Mouse (Mus musculus): ENCODE measurements at regions not wholly inside any gene's neighbourhood (a gene's known extent, or its start where the extent isn't known, plus 50 kb on each side); places are given as distances from the start of the nearest gene placed in this dataset.
"Not testable (repeated sequence)": the region's sequence is repeated elsewhere in the genome, so short reads cannot be mapped to it uniquely, and the experiment has no call there.

GRCm38 (mm10) chr17:83990421-83991365 is 142.9 kb upstream of the Haao start:
- peak; percentile 94 to 96 for DNase-seq (ENCODE audit: low spot score in 2 of 2)

GRCm38 (mm10) chr17:83988897-83989296 is 141.1 kb upstream of the Haao start:
- DNase-seq (ENCODE audit: low spot score in 2 of 2), result no peak

DNA sequence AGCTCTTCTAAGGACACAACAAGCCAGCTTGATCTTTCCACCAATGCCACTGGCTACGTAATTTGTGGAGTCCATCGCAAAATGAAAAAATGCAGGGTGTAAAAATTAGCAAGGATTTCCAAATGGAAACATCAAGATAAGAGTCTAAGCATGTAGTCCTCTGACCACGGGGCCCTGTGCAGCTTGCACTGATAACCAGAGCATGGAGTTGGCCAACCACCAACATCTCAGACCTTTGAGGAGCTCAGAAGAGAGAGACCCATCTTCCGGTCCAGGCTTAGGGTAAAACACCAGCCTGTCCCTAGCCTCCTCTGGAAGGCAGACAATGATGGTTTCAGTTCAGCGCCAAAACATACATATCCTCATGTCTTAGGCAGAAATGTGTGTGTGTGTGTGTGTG is 140.4 kb upstream of the Haao start:
- no peak for DNase-seq (ENCODE audit: low spot score in 2 of 2)

DNA sequence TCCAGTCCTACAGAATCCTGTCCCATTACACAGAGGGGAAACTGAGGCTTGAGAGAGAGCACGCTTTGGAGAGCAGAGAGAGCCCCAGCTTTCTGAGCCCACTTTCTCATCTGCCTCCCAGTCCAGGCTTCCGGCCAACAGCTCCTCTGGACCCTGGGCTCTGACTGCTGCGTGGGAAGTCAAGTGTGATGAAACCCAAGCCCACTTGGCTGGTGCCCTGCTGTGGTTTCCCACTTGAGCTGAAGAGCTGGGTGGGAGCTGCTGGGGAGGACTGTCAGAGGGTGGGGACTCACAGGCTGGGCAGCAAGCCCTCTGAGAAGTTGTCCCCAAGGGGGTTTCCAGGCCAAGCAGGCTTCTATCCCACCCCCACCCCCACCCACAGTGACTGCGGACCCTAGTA is 139.9 kb upstream of the Haao start:
- peak in 1 of 2 experiments; percentile 51 for DNase-seq (ENCODE audit: low spot score in 2 of 2)

DNA sequence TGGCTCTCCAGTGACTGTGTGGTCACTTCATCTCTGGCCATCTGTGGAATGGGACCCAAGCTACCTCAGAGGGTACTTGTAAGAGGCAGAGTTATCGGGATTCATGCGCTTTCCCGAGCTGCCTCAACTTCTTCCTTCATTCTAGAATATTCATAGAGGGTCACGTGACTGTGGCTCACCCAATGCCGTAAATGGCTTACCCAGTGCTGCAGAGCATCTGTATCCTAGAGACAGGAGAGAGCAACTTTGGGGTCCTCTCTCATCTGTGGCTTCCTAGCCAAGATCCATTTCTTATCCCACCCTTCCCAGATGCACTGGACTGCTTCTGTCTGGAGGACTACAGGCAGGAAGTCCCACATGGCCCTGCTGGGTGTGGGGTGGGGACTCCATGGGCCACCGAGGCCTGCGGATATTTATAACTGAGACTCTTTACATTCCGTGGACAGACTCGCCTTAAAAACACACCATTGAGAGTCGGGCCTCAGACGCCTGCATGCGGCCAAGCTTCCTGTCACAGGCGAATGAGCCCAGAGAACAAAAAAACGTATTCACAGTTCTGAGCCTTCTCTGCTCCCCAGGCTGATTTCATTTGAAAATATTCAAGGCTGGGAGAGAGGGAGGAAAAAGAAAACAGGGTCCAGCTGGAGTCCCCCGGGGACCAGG is 138.3 kb upstream of the Haao start:
- DNase-seq (ENCODE audit: low spot score in 2 of 2), result peak in 1 of 2 experiments; percentile 30

GRCm38 (mm10) chr17:83985333-83985790 is 137.6 kb upstream of the Haao start:
- peak; percentile 74 to 84 for DNase-seq (ENCODE audit: low spot score in 2 of 2)

DNA sequence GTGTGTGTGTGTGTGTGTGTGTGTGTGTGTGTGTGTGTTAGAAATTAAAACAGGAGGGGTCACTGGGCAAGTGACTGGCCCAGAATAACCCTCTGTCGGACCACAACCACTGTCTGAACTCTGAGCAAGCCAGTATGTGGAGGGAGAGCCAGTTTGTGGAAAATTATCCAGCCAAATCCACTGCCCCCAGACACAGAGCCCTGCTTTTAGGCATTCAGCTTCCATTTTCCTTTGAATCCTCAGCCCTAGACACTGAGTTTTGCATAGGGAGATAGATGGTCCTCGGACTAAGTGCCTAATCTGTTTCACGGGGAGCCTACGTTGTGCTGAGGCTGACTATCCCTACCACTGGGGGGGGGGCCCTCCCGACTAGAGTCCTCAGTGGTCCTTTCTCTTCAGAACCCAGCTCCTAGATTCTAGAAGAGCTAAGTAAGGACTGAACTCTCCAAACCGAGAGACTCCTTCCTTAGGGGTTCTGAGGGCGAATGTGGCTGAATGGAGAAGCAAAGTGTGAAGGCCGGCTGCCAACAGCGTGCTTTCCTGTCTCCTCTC is 136.2 kb upstream of the Haao start:
- DNase-seq (ENCODE audit: low spot score in 2 of 2), result no peak

- peak; percentile 95 for DNase-seq (ENCODE audit: low spot score in 2 of 2)
These were observed 135.5 kb upstream of the Haao start for GRCm38 (mm10) chr17:83983070-83983836.

DNA sequence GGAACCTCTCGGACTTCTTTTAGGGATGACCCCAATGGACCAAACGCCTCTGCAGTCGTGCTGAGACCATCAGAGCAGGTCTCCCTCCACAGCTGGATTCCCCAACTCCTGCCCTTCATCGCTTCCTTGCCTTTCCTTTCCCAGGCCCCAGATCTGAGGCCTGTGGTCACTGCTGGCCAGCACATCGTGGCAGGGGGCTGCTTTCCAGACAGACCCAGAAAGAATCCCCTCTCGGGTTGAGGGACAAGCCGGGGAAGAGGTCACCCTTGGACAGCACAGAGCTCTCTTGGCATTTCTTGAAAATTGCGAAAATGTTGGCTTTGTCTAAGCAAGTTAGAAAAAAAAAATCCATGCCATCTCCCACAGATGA is 134.9 kb upstream of the Haao start:
- DNase-seq (ENCODE audit: low spot score in 2 of 2), result no peak

- no peak for DNase-seq (ENCODE audit: low spot score in 2 of 2)
These were observed 131.2 kb upstream of the Haao start for GRCm38 (mm10) chr17:83978858-83979470.

DNA sequence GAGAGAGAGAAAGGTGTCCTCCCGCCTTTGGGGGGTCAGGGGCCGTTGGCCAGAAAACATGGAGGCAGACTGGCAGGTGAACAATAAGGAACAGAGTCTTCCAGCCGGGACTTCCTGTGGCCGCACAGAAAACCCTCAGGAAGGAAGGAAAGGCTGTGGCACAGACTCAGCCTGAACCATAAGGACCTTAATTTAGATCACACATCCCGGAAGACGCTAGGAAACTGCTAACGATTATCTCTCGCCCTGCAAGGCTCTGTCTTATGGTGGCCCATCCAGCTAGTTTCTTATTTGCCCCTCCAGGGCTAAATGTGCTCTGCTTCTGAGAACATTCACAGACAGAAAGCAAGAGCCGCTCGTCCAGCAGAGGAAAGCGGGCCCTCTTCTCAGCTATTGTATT is 130.0 kb upstream of the Haao start:
- no peak for DNase-seq (ENCODE audit: low spot score in 2 of 2)

GRCm38 (mm10) chr17:83975813-83976212 is 128.1 kb upstream of the Haao start:
- DNase-seq (ENCODE audit: low spot score in 2 of 2), result no peak

DNA sequence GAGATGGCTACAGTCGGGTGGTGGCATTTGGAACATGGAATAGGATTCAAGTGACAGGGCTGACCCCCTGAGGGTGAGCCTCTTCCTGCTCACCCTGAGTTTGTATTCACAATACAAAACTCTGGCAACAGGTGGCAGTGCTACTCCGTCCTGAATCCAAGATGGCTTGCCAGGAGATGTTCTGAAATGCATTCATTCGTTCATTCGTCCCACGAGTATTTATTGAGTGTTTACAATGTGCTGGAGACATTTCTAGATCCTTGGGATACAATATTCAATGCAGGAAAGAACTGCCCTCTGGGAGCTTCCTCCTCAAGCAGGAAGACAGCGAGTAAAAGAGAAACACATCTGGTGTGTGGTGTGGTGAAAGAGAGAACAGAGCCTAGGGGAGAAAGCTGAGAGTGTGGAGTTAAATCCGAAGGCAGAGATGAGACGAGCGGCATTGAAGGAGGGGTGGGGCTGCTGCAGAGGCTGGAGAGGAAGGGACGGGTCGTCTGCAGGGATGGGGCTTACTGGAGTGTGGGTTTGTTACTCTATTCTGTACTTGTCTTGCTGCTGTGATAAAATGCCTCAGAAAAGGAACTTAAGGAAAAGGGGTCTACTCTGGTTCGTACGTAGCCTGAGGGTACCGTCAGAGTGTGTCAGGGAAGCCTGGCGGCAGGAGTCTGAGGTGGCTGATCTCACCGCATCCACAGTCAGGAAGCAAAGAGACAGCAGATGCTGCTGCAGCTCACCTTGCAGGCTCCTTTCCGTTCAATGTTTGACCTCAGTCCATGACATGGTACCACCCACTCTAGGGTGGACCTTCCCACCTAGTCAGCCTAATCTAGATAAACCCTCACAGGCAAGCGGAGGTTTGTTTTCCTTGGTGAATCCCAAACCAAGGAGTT is 125.9 kb upstream of the Haao start:
- DNase-seq (ENCODE audit: low spot score in 2 of 2), result peak in 1 of 2 experiments; percentile 76

GRCm38 (mm10) chr17:83972874-83973273 is 125.1 kb upstream of the Haao start:
- no peak for DNase-seq (ENCODE audit: low spot score in 2 of 2)

DNA sequence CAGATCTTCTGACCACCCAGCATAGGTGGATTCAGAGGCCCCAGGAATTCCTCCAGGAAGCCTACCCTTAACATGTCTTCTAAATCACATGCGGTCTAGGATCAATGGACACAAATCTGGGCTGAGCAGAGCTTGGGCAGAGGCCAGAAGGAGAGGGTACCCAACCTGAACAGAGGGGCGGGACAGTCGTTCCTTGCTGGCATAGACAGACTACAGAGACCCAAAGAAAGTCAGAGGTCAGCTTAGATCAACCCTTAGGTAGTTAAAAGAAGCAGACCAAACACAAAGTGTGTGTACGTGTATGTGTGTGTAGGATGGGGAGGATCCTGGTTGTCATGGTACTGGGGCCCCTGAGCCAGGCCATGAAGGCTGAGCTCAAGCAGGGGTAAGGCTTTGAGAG is 124.7 kb upstream of the Haao start:
- no peak for DNase-seq (ENCODE audit: low spot score in 2 of 2)

DNA sequence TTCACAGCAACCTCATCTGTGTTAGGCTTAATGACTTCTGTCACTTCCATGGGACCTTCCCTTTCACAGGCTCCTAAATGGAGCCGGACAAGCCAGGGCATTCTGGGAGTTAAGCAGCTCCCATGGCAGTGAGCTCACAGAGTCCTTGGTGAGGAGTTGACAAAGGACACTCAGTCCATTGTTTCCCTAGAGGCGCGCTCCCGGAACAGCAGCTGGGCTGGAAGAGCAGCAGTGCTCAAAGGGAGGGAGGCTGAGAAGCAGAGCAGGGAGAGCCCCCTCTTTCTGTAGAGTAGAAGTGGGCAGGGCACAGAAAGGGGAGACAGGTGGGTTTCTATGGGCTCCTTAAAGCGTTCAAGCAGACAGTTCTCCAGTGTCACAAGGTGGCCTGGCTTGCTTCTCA is 124.3 kb upstream of the Haao start:
- peak in 1 of 2 experiments; percentile 56 for DNase-seq (ENCODE audit: low spot score in 2 of 2)

DNA sequence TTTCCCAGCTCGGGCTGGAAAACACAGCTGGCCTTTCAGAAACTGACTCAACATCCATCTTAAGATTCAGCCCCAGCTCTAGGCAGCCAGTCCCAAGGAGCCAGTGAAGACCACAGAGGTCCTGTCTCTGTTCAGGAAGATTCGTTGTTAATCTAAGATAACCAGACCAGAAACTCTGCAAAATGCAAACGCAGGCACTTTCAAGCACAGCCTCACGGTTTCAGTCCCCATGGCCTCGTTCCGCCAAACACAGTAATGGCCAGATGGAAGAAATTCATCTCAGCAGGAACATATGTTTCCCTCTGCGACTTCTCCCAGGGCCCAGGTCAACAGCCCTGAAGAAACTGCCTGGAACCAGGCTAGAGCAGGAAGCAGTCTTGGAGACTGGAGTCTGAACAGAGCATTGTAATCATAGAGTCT is 121.7 kb upstream of the Haao start:
- DNase-seq (ENCODE audit: low spot score in 2 of 2), result peak in 1 of 2 experiments; percentile 32

DNA sequence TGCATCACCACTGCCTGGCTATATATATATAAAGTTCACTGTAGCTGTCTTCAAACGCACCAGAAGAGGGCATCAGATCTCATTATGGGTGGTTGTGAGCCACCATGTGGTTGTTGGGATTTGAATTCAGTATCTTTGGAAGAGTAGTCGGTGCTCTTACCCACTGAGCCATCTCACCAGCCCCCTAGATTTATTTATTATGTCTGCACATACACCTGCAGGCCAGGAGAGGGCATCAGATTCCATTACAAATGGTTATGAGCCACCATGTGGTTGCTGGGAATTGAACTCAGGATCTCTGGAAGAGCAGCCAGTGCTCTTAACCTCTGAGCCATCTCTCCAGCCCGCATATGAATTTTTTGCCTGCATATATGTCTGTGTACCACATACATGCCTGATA is 120.4 kb upstream of the Haao start:
- DNase-seq (ENCODE audit: low spot score in 2 of 2), result not testable (repeated sequence)

DNA sequence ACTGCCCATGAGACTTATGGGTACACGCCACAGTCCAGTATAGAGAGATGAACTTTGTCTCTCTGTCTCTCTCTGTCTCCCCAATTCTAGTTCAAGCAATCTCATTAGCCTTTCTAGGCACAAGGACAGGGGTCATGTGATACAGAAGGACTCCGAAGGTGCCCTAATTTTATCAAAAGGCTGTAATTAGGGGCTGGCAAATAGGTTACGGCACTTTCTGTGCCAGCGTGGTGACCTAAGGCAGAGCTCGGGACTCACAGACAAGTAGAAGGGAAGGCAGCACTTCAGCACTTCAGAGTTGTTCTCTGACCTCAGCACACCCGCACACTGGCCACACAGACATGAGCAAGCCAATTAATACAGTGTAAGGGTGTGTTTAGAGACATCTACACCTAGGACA is 119.2 kb upstream of the Haao start:
- DNase-seq (ENCODE audit: low spot score in 2 of 2), result no peak

GRCm38 (mm10) chr17:83964454-83965211 is 116.9 kb upstream of the Haao start:
- no peak for DNase-seq (ENCODE audit: low spot score in 2 of 2)

All from heart, adult 9 months (tissue).